Mouse (Mus musculus) limb, embryonic 11.5 days (tissue): ENCODE results near the gene Hoxd8. TPM values are rescaled to one million over a fixed set of nuclear protein-coding genes. Genes with fewer than 3 reads are reported as not detected.

ENCODE experiments used
- ATAC-seq: fragments of 200-750 bp; cut with Nextera tagmentation; 2 replicates; pipeline ENCODE4 v1.8.0; 2017; ENCODE audit warnings: low read depth; ENCODE audit not compliant: insufficient number of reproducible peaks, low FRiP score, low TSS enrichment
- DNase-seq: peaks from one replicate; pipeline ENCODE4 v3.0.0-alpha.2; 2015; ENCODE audit warnings: low spot score
- H3K27ac ChIP-seq: fragments of 300-500 bp; sonication (generic); replicated peaks from 2 replicates; pipeline ENCODE4 v1.5.1; 2014; ENCODE audit warnings: low read depth, mild to moderate bottlenecking, low read length
- H3K27me3 ChIP-seq: fragments of 300-500 bp; sonication (generic); 2 replicates; pipeline ENCODE4 v1.6.1; 2014; ENCODE audit warnings: mild to moderate bottlenecking, low read length, mixed read lengths; ENCODE audit not compliant: control insufficient read depth, insufficient read depth
- H3K36me3 ChIP-seq: fragments of 300-500 bp; sonication (generic); 2 replicates; pipeline ENCODE4 v1.6.1; 2014; ENCODE audit warnings: mild to moderate bottlenecking, low read length, moderate library complexity, mixed read lengths; ENCODE audit not compliant: control insufficient read depth, insufficient read depth
- H3K4me1 ChIP-seq: fragments of 300-500 bp; sonication (generic); 2 replicates; pipeline ENCODE4 v1.6.1; 2014; ENCODE audit warnings: low read length, mixed read lengths; ENCODE audit not compliant: control insufficient read depth, insufficient read depth
- H3K4me2 ChIP-seq: fragments of 300-500 bp; sonication (generic); 2 replicates; pipeline ENCODE4 v1.6.1; 2014; ENCODE audit warnings: low read depth, mild to moderate bottlenecking, moderate library complexity; ENCODE audit not compliant: severe bottlenecking
- H3K4me3 ChIP-seq: fragments of 300-500 bp; sonication (generic); 2 replicates; pipeline ENCODE4 v1.5.1; 2014; ENCODE audit warnings: low read depth, low read length
- H3K9ac ChIP-seq: fragments of 300-500 bp; sonication (generic); 2 replicates; pipeline ENCODE4 v1.6.1; 2014; ENCODE audit warnings: mild to moderate bottlenecking, low read length
- H3K9me3 ChIP-seq: fragments of 300-500 bp; sonication (generic); 2 replicates; pipeline ENCODE4 v1.6.1; 2016; ENCODE audit warnings: low read length; ENCODE audit not compliant: control insufficient read depth
- WGBS: fragments of 180-500 bp; shearing (Covaris S2); extraction: QIAGEN DNeasy Blood & Tissue Kit; methylation state at CpG from one replicate; pipeline ENCODE4 v1.1.7; 2014; 5-methylcytosine and 5-hydroxymethylcytosine counted together
- polyA plus RNA-seq: library from polyadenylated mRNA; unstranded; fragments of >200 nt; fragmentation: Nextera tagmentation; extraction: Ambion mirVana; gene quantifications from 2 replicates; pipeline ENCODE4 v1.2.1, GENCODE M21; 2014

Gene Hoxd8
- polyA plus RNA-seq, 1 experiment from 2014 or later = 13.1 TPM

DNA sequence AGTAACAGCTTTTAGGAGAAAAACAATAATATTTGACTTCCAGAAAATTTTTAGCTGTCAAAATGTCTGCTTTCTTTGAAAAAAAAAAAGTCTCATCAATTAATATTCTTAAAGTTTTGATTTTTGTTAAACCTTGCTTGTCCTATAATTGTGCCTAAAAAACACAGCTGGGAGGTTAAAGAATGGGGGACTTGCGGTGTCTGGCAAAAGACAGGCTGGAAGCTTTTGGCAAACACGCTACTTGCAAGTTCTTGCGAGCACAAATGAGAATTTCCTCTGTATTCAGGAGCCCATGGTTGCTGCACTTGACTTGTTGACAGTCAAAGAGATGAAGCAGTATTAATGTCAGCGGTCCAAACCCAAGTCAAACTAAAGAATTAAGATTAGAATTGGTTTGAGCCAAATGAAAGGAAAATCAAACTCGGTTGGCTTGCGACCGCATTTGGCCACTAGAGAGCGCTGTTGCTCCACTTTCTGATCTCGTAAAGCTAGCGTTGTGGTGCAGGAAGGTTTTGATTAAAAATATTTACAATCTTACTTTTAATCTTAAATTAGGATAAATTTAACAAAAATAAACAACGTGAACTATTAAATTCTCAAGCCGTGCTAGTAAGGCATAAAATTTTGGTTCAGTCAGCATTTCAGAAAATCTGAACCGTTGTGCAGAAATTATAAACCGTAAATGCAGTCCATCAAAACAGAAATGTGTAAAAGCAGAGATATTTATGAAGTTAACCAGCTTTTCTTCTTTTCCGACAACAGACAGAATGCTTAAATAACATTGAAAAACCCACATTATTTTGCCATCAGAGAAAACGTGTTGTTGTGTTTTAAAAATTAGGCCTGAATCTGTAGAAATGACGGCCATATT lies 2.2 kb upstream of the Hoxd8 start:
- DNase-seq (peak; percentile 92), ATAC-seq (no peak)
- Histone ChIP-seq H3K4me3 (no peak overlapping the region), H3K27me3 (no peaks in the 10 kb centered on the region), H3K36me3 (no peaks in the 10 kb centered on the region), H3K9me3 (no peaks in the 10 kb centered on the region), H3K4me1 (peaks cover 25% of the 10 kb centered on the region), H3K4me2 (peak overlapping the region; percentile 37), H3K9ac (no peak overlapping the region), H3K27ac (no peak overlapping the region)
- 7% methylated on average over 17 of the region's 17 CpGs for WGBS

DNA sequence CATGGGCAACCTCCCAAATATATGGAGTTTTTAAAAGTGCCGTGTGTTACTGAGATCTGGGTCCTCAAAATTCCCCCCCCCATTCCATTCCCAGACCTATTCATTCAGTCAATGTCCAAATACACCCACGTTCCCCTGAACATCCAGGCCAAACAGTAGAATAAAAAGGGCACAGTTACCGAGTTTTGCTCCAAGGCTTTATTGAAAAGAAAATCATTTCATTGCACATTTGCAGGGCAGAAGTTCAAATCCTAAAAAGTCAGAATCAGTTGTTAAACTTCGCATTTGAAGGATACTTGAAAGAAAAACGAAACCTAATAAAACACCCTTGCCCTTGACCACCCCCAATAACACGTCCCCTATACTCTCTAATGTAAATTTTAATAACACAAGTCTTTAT lies 1.6 kb upstream of the Hoxd8 start:
- ATAC-seq = no peak
- Histone ChIP-seq H3K4me1 (peaks cover 24% of the 10 kb centered on the region), H3K27ac (no peak overlapping the region), H3K27me3 (no peaks in the 10 kb centered on the region), H3K4me2 (no peak overlapping the region), H3K36me3 (no peaks in the 10 kb centered on the region), H3K9me3 (no peaks in the 10 kb centered on the region), H3K9ac (no peak overlapping the region), H3K4me3 (no peak overlapping the region)
- no peak for DNase-seq
- 11% methylated on average over 6 of the region's 6 CpGs for WGBS

DNA sequence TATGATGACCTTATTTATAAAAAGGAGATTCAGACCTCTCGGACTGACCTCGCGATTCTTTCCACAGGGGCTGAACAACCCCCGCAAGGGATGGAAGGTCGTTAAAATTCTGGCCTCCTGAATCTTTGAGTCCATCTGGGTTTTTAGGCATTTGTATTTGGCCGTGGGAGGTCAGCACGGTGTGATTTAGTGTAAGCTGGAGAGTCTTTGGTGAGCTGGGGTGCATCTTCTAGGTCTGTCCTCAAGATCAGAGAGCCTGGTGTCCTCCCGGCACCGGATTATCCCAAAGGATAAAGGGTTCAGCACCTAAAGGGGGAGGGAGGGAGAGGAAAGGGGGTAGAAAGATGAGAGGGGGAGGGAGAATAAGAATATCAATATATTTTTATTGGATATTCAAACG lies 1.1 kb upstream of the Hoxd8 start:
- Histone ChIP-seq H3K27me3 (no peaks in the 10 kb centered on the region), H3K36me3 (no peaks in the 10 kb centered on the region), H3K9ac (no peak overlapping the region), H3K4me2 (peak overlapping the region; percentile 92; the same call in 1 of the 2 replicates), H3K9me3 (no peaks in the 10 kb centered on the region), H3K27ac (no peak overlapping the region), H3K4me3 (no peak overlapping the region; the same call in 1 of the 2 replicates), H3K4me1 (peaks cover 27% of the 10 kb centered on the region)
- WGBS = 3% methylated on average over 10 of the region's 10 CpGs
- ATAC-seq = no peak
- peak; percentile 49 for DNase-seq

DNA sequence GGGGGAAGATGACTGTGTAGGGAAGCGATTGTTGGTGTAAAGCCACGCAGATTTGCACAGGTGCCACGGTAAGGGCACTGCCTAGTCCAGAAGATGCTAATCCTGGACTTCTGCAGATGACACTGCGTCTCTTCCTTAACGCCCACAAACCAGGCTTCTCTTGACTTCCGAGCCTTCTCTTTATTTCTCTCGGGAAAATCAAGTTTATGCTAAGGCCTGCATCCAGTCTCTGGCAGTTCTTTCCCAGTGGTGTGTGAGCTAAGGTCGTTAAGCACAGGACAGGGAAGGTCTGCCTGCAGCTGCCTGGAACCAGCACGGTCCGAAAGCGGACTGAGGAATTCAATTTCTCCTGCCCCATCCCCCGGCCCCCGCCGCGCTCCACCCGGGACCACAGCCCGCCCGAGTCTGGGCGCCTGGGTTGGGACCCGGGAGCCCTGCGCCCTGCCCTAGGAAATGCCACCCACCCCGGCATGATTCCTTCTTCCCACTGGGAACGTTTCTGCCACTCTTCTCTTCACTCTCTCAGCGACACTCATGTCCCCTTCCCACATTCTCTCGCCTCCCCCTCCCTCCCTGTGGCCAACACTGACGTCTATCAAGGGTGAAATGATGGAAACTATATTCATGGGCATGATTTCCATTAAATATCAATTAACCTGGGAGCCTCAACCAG lies 559 bp upstream of the Hoxd8 start:
- DNase-seq = peak; percentile 66
- peaks cover 33% of the 10 kb centered on the region for H3K4me1 ChIP-seq
- no peak for ATAC-seq
- H3K9me3 ChIP-seq = no peaks in the 10 kb centered on the region
- H3K36me3 ChIP-seq = no peaks in the 10 kb centered on the region
- H3K4me3 ChIP-seq = peak overlapping the region; percentile 55
- H3K27me3 ChIP-seq = no peaks in the 10 kb centered on the region
- WGBS = 1% methylated on average over 26 of the region's 26 CpGs
- H3K9ac ChIP-seq = peak overlapping the region; percentile 96
- peak overlapping the region; percentile 99 for H3K27ac ChIP-seq
- H3K4me2 ChIP-seq = peak overlapping the region; percentile 92

DNA sequence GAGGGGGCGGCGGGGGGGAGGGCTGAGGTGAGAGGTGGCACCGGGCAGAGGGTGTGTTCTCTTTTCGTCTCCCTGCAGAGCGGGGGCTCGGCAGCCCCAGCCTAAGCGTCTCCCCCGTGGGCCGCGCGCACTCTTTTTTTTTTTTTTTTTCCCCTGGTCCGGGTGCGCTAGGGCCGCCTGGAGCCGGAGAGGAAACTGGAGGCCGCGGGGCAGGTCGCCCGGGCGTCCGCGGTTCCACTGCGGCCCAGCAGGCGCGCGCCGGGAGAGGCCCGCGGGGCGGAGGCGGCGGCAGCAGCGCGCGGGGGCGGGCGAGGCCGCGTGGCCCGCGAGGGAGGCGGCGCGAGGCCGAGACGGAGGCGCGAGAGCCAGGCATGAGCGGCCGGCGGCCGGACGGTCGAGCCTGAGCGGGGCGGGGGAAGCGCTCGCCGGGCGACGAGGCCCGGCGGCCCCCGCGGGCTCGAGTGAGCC lies 618 bp downstream of the Hoxd8 start:
- 1% methylated on average over 45 of the region's 66 CpGs for WGBS
- ATAC-seq = 0 out of 2 replicates have a peak, but pooled peaks have one; percentile 7

DNA sequence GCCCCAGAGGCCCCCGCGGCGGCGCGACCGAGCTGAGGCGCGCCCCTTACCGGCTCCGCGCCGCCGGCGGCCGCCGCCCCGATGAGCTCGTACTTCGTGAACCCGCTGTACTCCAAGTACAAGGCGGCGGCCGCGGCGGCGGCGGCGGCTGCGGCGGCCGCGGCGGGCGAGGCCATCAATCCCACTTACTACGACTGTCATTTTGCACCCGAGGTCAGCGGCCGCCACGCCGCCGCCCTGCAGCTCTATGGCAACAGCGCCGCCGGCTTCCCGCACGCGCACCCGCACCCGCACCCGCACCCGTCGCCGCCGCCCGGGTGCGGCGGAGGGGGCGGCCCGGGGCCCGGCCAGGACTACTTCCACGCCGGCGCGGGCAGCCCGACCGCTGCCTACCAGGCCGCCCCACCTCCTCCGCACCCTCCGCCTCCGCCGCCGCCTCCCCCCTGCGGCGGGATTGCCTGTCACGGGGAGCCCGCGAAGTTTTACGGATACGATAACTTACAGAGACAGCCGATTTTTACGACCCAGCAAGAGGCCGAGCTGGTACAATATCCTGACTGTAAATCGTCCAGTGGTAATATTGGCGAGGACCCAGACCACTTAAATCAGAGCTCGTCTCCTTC lies 1.2 kb downstream of the Hoxd8 start:
- Histone ChIP-seq H3K27me3 (no peaks in the 10 kb centered on the region), H3K36me3 (no peaks in the 10 kb centered on the region), H3K4me1 (peaks cover 28% of the 10 kb centered on the region), H3K27ac (peak overlapping the region; percentile 99), H3K9me3 (no peaks in the 10 kb centered on the region), H3K9ac (peak overlapping the region; percentile 96), H3K4me3 (peak overlapping the region; percentile 55), H3K4me2 (peak overlapping the region; percentile 92)
- DNase-seq = peak; percentile 83
- under 1% methylated on average over 74 of the region's 85 CpGs for WGBS
- ATAC-seq = 0 out of 2 replicates have a peak, but pooled peaks have one; percentile 5

More for the DNA sequence above, 618 bp downstream of the Hoxd8 start:
- Histone ChIP-seq H3K27me3 (no peaks in the 10 kb centered on the region), H3K4me3 (peak overlapping the region; percentile 55), H3K36me3 (no peaks in the 10 kb centered on the region), H3K9me3 (no peaks in the 10 kb centered on the region), H3K4me2 (peak overlapping the region; percentile 92), H3K4me1 (peaks cover 30% of the 10 kb centered on the region), H3K27ac (peak overlapping the region; percentile 99), H3K9ac (peak overlapping the region; percentile 96)
- no peak for DNase-seq

DNA sequence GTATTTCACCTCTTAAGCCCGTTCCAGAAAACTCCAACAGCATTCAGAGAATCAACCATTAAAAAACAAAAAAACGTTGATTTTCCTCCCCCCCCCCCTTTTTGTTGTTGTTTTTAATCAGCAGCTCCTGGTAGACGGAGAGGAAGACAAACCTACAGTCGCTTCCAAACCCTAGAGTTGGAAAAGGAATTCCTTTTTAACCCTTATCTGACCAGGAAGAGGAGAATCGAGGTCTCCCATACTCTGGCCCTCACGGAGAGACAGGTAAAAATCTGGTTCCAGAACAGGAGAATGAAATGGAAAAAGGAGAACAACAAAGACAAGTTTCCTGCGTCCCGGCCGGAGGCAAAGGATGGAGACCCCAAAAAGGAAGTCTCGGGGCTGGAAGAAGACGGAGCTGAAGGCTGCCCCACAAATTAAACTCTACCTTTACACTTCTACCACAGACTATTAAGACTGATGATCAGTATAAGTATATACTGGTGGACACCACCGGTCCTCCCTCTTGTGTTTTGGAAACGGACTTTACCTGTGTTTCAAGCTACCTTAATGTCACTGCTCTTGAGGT lies 2.1 kb downstream of the Hoxd8 start:
- WGBS = 1% methylated on average over 13 of the region's 13 CpGs
- Histone ChIP-seq H3K4me2 (peak overlapping the region; percentile 92), H3K9ac (peak overlapping the region; percentile 96), H3K4me3 (peak overlapping the region; percentile 55), H3K27ac (peak overlapping the region; percentile 18; the same call in 1 of the 2 replicates), H3K27me3 (no peaks in the 10 kb centered on the region), H3K36me3 (no peaks in the 10 kb centered on the region), H3K4me1 (peaks cover 22% of the 10 kb centered on the region), H3K9me3 (no peaks in the 10 kb centered on the region)
- ATAC-seq = no peak
- peak; percentile 50 for DNase-seq

DNA sequence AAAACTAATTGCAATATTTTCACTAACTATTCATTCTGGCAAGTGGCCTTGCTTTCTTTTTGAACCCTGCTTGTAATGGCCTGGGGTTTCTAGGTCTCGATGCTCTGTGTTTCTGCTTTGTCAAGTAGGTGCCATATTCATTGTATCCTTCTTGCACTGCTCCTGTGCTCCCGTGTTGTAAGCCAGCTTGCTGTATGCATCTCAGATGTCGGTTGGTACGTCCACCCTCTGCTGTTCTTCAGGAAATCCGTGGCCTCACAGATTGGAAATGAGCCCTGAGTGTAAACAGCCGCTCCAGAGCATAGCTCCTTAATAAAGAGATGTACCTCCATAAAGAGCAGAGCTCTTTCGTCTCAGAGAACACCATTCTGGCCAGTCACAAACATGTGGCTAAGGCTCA lies 3.2 kb downstream of the Hoxd8 start:
- DNase-seq (peak; percentile 47), ATAC-seq (no peak)
- Histone ChIP-seq H3K9me3 (no peaks in the 10 kb centered on the region), H3K4me1 (peaks cover 22% of the 10 kb centered on the region), H3K4me3 (peak overlapping the region; percentile 10), H3K36me3 (no peaks in the 10 kb centered on the region), H3K27ac (no peak overlapping the region), H3K4me2 (peak overlapping the region; percentile 92; the same call in 1 of the 2 replicates), H3K9ac (no peak overlapping the region; the same call in 1 of the 2 replicates), H3K27me3 (no peaks in the 10 kb centered on the region)
- 5% methylated on average over 7 of the region's 7 CpGs for WGBS
